Mouse (Mus musculus): Measurements from ENCODE around the gene Wdr5b. TPM values are rescaled to one million over a fixed set of nuclear protein-coding genes. Genes with fewer than 3 reads are reported as not detected.

Gene Wdr5b
- polyA plus RNA-seq (2012) = 0.15 and 0.35 TPM in 2 replicates

DNA sequence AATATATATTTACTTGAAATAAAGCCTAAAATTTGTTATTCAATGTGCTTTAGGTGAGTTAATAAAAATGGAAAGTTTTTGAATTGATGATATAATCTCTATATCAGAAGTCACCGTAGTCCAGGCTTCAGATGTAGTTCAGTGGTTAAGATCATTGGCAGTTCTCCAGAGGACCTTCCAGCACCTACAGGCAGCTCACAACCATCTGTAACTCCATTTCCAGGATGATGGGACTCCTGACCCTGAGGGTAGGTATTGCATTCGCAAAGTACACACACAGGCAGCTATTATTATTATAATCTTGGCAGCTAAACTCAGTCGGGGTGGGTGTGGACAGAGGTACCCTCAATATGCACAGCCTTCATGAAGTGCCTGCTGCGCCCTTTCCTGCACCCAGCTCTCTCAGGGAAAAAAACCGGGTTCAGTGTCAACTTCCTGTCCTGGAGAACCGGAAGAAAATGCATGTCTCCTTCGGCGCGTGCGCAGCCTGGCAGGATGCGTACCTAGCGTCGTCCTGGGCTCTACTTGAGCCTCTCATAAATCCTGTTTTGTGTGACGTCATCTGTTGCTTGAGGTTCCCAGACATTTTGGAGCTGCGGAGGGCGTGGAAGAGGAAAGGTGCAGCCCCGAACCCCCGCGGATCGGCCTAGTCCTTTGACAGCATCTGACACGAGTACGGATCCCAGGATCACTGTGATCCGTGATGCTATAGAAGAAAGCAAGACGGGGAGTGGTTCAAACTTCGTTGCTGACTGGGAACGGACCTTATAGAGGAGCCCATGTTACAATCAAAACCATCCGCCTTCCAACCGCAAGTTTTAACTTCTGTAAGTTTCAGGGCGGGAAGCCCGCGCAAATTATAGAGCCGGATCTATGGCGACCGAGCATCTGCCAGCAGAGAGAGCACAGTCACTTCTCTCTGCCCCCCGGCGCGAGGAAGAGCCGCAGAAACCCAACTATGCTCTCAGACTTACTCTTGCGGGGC lies at the start of gene Wdr5b:
Wdr5b (plus strand) TSS at position 551 of the 985 bp plus-strand sequence.

DNA sequence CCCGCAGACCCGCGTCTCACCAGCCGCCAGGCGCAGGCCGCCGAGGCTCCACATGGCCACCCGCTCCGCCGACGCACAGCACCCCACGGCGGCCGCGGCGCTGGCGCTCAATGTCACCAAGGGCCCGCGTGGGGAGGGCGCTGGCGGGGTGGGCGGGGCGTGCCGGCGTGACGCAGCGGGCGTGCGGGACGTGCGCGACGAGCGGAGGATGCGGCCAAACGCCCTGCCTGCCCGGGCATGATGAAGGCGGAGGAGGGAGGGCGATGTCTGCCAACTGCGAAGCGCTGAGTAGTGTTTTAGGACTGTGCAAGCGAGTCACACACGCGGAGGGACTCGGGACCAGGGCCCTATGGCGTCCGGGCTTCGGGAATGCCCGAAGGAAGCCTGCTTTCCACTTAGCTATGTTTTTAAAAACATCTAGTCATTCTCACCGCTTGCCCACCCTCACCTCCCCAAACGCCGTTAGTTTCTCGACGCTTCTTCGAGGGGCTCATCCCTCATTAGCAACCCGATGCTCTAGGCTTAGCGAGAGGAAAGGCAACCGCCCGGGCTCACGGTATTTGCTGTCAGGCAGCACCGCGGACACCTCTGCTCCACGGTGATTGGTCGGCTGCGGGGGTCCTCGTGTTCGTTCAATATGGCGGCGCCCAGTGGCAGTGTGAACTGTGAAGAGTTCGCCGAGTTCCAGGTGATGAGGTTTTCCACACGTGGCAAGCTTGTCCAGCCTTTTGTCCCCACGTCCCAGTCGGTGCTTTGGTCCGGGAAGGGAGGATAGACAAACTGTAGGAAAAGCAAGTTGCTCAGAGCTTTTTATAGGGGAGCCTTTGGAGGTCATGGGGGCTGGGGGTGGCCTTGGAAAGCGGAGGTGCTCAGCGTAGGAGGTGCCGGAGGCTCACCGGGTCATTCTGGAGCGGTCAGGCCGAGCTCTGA lies 30.7 kb downstream of the Wdr5b start, which contains the start of the genes Fam162a and Ccdc58:
Fam162a (minus strand) TSS at position 145 of the 930 bp plus-strand sequence.
Ccdc58 (plus strand) TSS at position 236 of the 930 bp plus-strand sequence.

Other genes starting within 250 kb of the Wdr5b start
- gene Parp14, start 169.6 kb upstream of the Wdr5b start, polyA plus RNA-seq (2012) = 7.7 and 11.4 TPM in 2 replicates
- gene Parp9, start 102.7 kb upstream of the Wdr5b start, polyA plus RNA-seq (2012) = 3.3 and 3.4 TPM in 2 replicates
- gene Dtx3l, start 102.0 kb upstream of the Wdr5b start, polyA plus RNA-seq (2012) = 5.5 and 6.5 TPM in 2 replicates
- gene Kpna1, start 62.4 kb upstream of the Wdr5b start, polyA plus RNA-seq (2012) = 59.4 and 66.2 TPM in 2 replicates
- gene Fam162a, start 30.4 kb downstream of the Wdr5b start, polyA plus RNA-seq (2012) = 115 and 118 TPM in 2 replicates
- 5.2 and 5.4 TPM in 2 replicates for gene Ccdc58, start 30.5 kb downstream of the Wdr5b start, polyA plus RNA-seq (2012)
- not detected in 2 replicates for gene Csta1, start 90.1 kb downstream of the Wdr5b start, polyA plus RNA-seq (2012)
- gene Stfa2l1, start 115.6 kb downstream of the Wdr5b start, polyA plus RNA-seq (2012) = not detected in 2 replicates
- gene Gm5483, start 143.0 kb downstream of the Wdr5b start, polyA plus RNA-seq (2012) = 0.03 and 0.23 TPM in 2 replicates
- not detected in 2 replicates for gene Gm5416, start 169.2 kb downstream of the Wdr5b start, polyA plus RNA-seq (2012)
- not detected in 2 replicates for gene 2010005H15Rik, start 180.3 kb downstream of the Wdr5b start, polyA plus RNA-seq (2012)
- not detected in 2 replicates for gene Stfa1, start 235.8 kb downstream of the Wdr5b start, polyA plus RNA-seq (2012)